Mouse (Mus musculus): ENCODE data around the gene Loxl1. TPM values are rescaled to one million over a fixed set of nuclear protein-coding genes. Genes with fewer than 3 reads are reported as not detected.

The Loxl1 gene
- total and polyA plus RNA-seq, 2 experiments from 2014 or later: 7.0 to 10.6 TPM

DNA sequence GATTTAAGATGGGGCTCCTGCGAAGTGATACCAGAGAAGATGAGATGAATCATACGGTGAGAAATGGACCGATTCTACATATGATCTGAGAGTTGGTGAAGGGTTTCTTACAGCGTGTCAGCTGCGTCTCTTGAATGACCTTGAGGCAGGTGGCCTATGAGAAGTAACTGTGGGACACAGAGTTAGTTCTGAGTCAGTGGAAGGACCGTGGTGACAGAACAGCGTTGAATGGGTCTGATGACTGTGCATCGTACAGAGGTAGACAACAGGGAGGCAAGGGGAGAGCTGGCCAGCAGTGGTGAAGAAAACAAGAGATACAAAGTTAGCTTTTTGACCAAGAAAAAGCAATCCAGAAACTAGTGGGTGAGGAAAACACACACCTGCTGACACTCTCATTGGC, 62.7 kb downstream of the Loxl1 start:
- H3K9me3 ChIP-seq (ENCODE audit: low read length): no peaks in the 10 kb centered on the region
- no peak for TF ChIP-seq CTCF (IDR thresholded peaks at IDR 0.05)
- DNase-seq (ENCODE audit: low spot score) (no peak), ATAC-seq (ENCODE audit: low FRiP score) (no peak)
- H3K4me3 ChIP-seq (ENCODE audit: low read depth, low read length): no peak overlapping the region
- peaks cover 4% of the 10 kb centered on the region; the same call in 1 of the 2 replicates for H3K4me1 ChIP-seq (ENCODE audit: insufficient read depth, low read length)
- peak overlapping the region; percentile 39; the same call in 1 of the 2 replicates for H3K27ac ChIP-seq (ENCODE audit: low read depth, low read length)
- WGBS: 77% methylated on average over 8 of the region's 8 CpGs
- H3K9ac ChIP-seq (replicated peaks; ENCODE audit: low read length, poor library complexity, severe bottlenecking): 0 out of 2 replicates have a peak overlapping the region, but pooled peaks have one; percentile 46
- no peaks in the 10 kb centered on the region for H3K36me3 ChIP-seq (ENCODE audit: insufficient read depth, low read length)
- peak overlapping the region; percentile 54 for H3K4me2 ChIP-seq (ENCODE audit: low read depth, low read length, poor library complexity, severe bottlenecking)
- H3K27me3 ChIP-seq (ENCODE audit: insufficient read depth, low read length): no peaks in the 10 kb centered on the region

DNA sequence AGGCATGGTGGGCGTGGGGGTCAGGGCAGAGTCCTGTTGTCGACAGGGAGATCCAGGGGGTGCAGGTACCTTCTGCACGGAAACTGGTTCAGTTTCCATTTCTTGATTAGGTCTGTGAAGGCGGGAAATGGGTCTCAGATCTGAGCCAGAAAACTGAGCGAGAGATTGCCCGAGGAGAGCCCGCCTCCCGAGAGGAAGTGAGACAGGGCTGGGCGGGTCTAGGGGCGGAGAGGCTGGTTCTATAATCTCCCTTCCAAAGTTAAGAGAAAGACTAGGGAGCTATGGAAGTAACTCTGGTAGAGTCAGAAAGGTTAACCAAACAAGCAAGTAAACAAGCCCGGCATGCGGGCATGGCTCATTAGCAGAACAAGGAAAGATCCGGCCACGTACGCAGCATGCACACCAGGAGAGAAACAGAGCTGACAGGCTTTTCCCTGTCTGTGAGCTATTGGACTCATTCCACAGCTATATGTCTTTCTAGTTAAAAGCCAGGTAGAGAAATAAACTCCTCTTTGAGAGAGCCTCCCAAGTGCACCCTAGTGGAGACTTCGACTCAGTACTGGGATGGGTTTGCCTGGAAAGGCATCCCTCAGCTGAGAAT, 63.3 kb downstream of the Loxl1 start, which contains the start of gene Pml:
TSS of gene Pml (minus strand) at position 195 of the 601 bp plus-strand sequence.
- peak within 1 kb of the TSS; percentile 54 for H3K4me2 ChIP-seq (ENCODE audit: low read depth, low read length, poor library complexity, severe bottlenecking)
- peak within 1 kb of the TSS; percentile 39 for H3K27ac ChIP-seq (ENCODE audit: low read depth, low read length)
- H3K9me3 ChIP-seq (ENCODE audit: low read length): no peaks in the 10 kb centered on the region
- no peaks in the 10 kb centered on the region for H3K27me3 ChIP-seq (ENCODE audit: insufficient read depth, low read length)
- peak within 1 kb of the TSS; percentile 32 for H3K4me3 ChIP-seq (ENCODE audit: low read depth, low read length)
- no peak for ATAC-seq (ENCODE audit: low FRiP score)
- 3% methylated on average over 16 of the region's 16 CpGs for WGBS
- no peaks in the 10 kb centered on the region for H3K36me3 ChIP-seq (ENCODE audit: insufficient read depth, low read length)
- H3K4me1 ChIP-seq (ENCODE audit: insufficient read depth, low read length): peaks cover 4% of the 10 kb centered on the region; the same call in 1 of the 2 replicates
- TF ChIP-seq CTCF (IDR thresholded peaks at IDR 0.05): peak; percentile 71
- peak; percentile 51 for DNase-seq (ENCODE audit: low spot score)
- H3K9ac ChIP-seq (replicated peaks; ENCODE audit: low read length, poor library complexity, severe bottlenecking): peak within 1 kb of the TSS; percentile 46

DNA sequence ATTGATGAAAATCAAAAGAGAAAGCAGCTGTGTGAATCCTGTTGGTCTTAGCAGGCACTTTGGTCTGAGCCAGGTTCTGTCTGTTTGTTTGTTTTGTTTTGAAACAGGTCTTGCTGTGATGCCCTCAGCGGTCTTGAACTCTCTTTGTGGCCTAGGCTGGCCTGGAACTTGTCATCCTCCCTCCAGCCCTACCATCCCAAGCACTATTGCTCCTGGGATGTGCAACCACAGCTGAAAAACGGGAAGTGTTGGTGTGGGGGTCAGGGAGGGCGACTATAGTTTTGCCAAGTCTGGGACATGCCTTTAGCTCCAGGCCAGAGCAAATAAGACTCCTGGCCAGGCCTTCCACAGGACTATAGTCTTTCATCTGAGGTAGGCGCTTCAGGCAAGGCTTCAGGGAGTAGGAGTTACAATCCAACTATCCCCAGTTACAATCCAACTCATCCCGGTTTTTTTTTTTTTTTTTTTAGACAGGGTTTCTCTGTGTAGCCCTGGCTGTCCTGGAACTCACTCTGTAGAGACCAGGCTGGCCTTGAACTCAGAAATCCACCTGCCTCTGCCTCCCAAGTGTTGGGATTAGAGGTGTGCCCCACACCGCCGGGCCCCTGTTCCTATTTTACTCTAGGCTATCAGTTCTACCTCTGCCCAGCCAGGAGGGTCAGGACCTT, 64.1 kb downstream of the Loxl1 start:
- H3K27me3 ChIP-seq (ENCODE audit: insufficient read depth, low read length): no peaks in the 10 kb centered on the region
- peak overlapping the region; percentile 54 for H3K4me2 ChIP-seq (ENCODE audit: low read depth, low read length, poor library complexity, severe bottlenecking)
- H3K9me3 ChIP-seq (ENCODE audit: low read length): no peaks in the 10 kb centered on the region
- WGBS: 46% methylated on average over 7 of the region's 7 CpGs
- TF ChIP-seq CTCF (IDR thresholded peaks at IDR 0.05): no peak
- peaks cover 4% of the 10 kb centered on the region; the same call in 1 of the 2 replicates for H3K4me1 ChIP-seq (ENCODE audit: insufficient read depth, low read length)
- H3K9ac ChIP-seq (replicated peaks; ENCODE audit: low read length, poor library complexity, severe bottlenecking): no peak overlapping the region
- no peak for DNase-seq (ENCODE audit: low spot score)
- ATAC-seq (ENCODE audit: low FRiP score): no peak
- H3K27ac ChIP-seq (ENCODE audit: low read depth, low read length): peak overlapping the region; percentile 39; the same call in 1 of the 2 replicates
- peak overlapping the region; percentile 32 for H3K4me3 ChIP-seq (ENCODE audit: low read depth, low read length)
- no peaks in the 10 kb centered on the region for H3K36me3 ChIP-seq (ENCODE audit: insufficient read depth, low read length)

- ATAC-seq (ENCODE audit: low FRiP score): no peak
Measured at GRCm38 (mm10) chr9:58247064-58247759, 65.8 kb downstream of the Loxl1 start.

DNA sequence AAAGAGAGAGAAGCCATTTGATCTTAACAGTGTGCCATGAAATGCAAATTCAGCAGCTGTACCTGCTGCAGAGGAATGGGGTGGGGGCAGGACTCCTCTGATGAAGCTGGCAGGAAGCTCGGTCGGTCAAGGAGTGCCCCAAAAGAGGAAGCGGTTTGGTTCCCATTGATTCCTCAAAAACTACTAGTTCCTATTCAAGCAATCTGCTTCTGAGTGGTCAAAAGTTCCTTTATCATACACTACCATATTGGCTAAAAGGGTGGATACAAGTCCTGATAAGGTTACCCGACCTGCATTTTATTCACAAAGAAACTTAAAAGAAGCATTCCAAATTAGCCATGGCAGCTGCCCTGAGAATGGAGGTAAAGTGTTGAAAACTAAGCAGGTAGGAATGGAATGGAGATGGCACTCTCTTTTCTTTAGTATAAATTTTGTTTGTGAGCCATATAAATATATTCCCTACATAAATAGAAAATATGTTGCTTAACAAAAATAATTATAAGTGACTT, 66.8 kb downstream of the Loxl1 start:
- 64% methylated on average over 4 of the region's 4 CpGs for WGBS
- no peak overlapping the region for H3K27ac ChIP-seq (ENCODE audit: low read depth, low read length)
- H3K27me3 ChIP-seq (ENCODE audit: insufficient read depth, low read length): no peaks in the 10 kb centered on the region
- no peak for ATAC-seq (ENCODE audit: low FRiP score)
- TF ChIP-seq CTCF (IDR thresholded peaks at IDR 0.05): no peak
- H3K4me1 ChIP-seq (ENCODE audit: insufficient read depth, low read length): peaks cover 4% of the 10 kb centered on the region; the same call in 1 of the 2 replicates
- no peak for DNase-seq (ENCODE audit: low spot score)
- no peaks in the 10 kb centered on the region for H3K36me3 ChIP-seq (ENCODE audit: insufficient read depth, low read length)
- H3K4me3 ChIP-seq (ENCODE audit: low read depth, low read length): no peak overlapping the region
- no peak overlapping the region for H3K9ac ChIP-seq (replicated peaks; ENCODE audit: low read length, poor library complexity, severe bottlenecking)
- no peak overlapping the region for H3K4me2 ChIP-seq (ENCODE audit: low read depth, low read length, poor library complexity, severe bottlenecking)
- H3K9me3 ChIP-seq (ENCODE audit: low read length): no peaks in the 10 kb centered on the region

More at GRCm38 (mm10) chr9:58247064-58247759, 65.8 kb downstream of the Loxl1 start:
- Histone ChIP-seq H3K4me3 (ENCODE audit: low read depth, low read length) (no peak overlapping the region), H3K9me3 (ENCODE audit: low read length) (no peaks in the 10 kb centered on the region), H3K27ac (ENCODE audit: low read depth, low read length) (no peak overlapping the region), H3K36me3 (ENCODE audit: insufficient read depth, low read length) (no peaks in the 10 kb centered on the region), H3K4me2 (ENCODE audit: low read depth, low read length, poor library complexity, severe bottlenecking) (peak overlapping the region; percentile 31; the same call in 1 of the 2 replicates), H3K9ac (replicated peaks; ENCODE audit: low read length, poor library complexity, severe bottlenecking) (peak overlapping the region; percentile 44; the same call in 1 of the 2 replicates), H3K27me3 (ENCODE audit: insufficient read depth, low read length) (no peaks in the 10 kb centered on the region), H3K4me1 (ENCODE audit: insufficient read depth, low read length) (peaks cover 4% of the 10 kb centered on the region; the same call in 1 of the 2 replicates)
- DNase-seq (ENCODE audit: low spot score): peak; percentile 87
- 15% methylated on average over 25 of the region's 25 CpGs for WGBS
- TF ChIP-seq CTCF (IDR thresholded peaks at IDR 0.05): peak; percentile 80
